Mouse (Mus musculus): ENCODE results near the gene Erp44. TPM values are rescaled to one million over a fixed set of nuclear protein-coding genes. Genes with fewer than 3 reads are reported as not detected.

Gene Erp44
- 44.2 and 77.8 TPM in 2 replicates for polyA plus RNA-seq (2012; ENCODE audit: insufficient read depth, insufficient read length, missing spikeins)

DNA sequence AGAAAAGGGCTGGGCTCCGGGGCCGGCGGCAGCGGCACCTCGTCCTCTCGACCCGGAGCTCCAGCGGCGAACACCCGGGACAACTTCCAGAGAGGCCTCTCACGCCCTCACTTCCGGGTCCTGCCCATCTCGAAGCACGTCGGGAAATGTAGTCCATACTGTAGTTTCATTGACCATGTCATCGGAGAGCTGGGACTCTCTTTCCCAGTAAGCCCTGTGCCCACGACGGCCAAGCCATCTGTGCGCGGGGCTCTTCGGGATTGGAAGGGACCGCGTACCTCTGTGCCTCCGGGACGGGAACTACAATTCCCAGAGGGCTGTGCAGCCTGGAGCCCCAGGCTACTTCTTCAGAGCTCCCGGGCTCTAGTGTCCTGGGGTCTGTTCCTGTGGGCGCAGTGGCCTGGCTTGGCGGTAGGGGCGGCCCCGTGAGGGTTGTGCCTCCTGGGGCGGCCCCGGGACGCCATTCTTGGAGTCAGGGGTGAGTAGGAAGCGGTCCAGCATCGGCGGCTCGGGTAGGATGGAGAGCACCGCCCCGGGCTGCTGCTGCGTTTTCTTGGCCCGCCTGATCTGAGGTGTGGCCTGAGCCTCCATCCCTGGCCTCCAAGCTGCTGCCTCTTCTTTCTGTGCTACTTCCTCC lies at the start of gene Erp44, which contains the start of gene Invs:
TSS of gene Erp44 (minus strand) at position 61 of the 637 bp plus-strand sequence.
TSS of gene Invs (plus strand) at position 263 of the 637 bp plus-strand sequence.
- Histone ChIP-seq H3K4me1 (ENCODE audit: control insufficient read depth, insufficient read depth, insufficient read length, low read length) (peaks cover 2% of the 10 kb centered on the region; the same call in 1 of the 2 replicates), H3K27ac (replicated peaks; ENCODE audit: low read depth, low read length) (peak within 1 kb of the TSS; percentile 63), H3K4me3 (ENCODE audit: insufficient read depth, low read depth, low read length) (peak within 1 kb of the TSS; percentile 93)

DNA sequence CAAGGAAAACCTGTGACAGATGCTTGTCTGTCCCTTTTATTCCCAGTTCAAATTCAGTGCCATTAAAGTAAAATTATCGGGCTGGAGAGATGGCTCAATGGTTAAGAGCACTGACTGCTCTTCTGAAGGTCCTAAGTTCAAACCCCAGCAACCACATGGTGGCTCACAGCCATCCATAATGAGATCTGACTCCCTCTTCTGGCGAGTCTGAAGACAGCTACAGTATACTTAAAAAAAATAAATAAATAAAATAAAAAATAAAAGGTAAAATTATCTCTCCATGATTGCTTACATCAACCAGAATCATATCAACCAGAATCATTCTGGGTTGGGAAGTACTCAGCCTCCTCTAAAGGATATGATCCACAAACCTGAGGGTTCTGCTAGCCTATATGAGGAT lies 48.7 kb upstream of the Erp44 start:
- H3K4me3 ChIP-seq (ENCODE audit: insufficient read depth, low read depth, low read length), result no peak overlapping the region
- no peaks in the 10 kb centered on the region for H3K4me1 ChIP-seq (ENCODE audit: control insufficient read depth, insufficient read depth, insufficient read length, low read length)
- H3K27ac ChIP-seq (replicated peaks; ENCODE audit: low read depth, low read length), result no peak overlapping the region

DNA sequence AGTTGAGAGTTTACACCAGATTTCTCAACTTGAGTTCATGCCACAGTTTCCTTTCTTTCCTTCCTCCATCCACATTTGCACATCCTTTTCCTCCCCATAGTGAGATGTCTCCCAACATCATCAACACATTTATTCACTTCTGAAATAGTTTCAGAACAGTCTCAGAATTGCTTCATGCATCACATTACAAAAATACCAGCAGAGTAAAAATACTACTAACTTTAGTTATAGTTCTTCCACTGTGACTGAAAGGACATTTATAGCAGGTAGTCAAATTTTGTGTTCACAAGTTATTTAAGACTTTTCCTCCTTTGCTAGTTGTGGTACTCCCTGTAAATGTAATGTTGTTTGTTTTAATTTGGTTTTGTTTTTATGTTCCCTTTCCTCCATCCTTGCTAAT lies 47.8 kb upstream of the Erp44 start:
- H3K4me3 ChIP-seq (ENCODE audit: insufficient read depth, low read depth, low read length), result no peak overlapping the region
- H3K27ac ChIP-seq (replicated peaks; ENCODE audit: low read depth, low read length), result no peak overlapping the region
- H3K4me1 ChIP-seq (ENCODE audit: control insufficient read depth, insufficient read depth, insufficient read length, low read length), result no peaks in the 10 kb centered on the region

DNA sequence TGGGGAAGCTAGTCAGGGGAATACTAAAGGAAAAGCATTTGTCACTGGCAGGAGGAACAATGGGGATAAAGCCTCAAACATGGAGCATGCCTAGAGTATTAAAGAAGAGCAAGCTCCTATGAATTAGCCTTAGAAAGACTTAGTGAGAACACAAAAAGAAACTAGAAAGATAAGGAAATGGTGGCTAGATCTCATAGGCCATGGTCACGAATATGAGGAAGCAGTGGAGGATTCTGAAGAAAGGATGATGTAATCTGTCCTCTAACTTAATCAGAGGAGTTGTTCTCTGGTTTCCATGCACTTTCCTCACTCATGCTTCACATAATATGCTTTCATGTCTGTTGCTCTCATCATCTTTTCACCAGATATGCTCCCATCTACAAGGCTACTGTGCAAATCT lies 42.7 kb upstream of the Erp44 start:
- H3K27ac ChIP-seq (replicated peaks; ENCODE audit: low read depth, low read length), result no peak overlapping the region
- H3K4me3 ChIP-seq (ENCODE audit: insufficient read depth, low read depth, low read length), result no peak overlapping the region
- no peaks in the 10 kb centered on the region for H3K4me1 ChIP-seq (ENCODE audit: control insufficient read depth, insufficient read depth, insufficient read length, low read length)

DNA sequence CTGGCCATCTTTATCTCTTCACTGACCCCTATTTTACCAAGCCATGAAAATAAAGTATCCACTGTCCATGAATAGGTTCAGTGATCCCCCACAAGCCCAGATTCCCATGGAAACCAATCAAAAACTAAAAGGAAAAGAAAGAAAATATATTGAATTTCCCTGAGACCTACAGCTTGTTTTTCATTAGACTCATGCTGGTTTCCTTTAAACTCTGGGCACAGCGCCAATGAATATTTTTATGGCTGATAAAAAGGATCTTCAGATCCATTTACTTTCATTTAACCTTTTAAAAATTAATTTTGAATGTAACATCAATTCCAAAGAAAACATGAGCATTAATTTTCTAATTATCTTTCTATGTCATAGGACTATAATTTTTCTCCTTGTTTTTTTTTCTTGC lies 41.9 kb upstream of the Erp44 start:
- H3K27ac ChIP-seq (replicated peaks; ENCODE audit: low read depth, low read length), result no peak overlapping the region
- no peaks in the 10 kb centered on the region for H3K4me1 ChIP-seq (ENCODE audit: control insufficient read depth, insufficient read depth, insufficient read length, low read length)
- no peak overlapping the region for H3K4me3 ChIP-seq (ENCODE audit: insufficient read depth, low read depth, low read length)

DNA sequence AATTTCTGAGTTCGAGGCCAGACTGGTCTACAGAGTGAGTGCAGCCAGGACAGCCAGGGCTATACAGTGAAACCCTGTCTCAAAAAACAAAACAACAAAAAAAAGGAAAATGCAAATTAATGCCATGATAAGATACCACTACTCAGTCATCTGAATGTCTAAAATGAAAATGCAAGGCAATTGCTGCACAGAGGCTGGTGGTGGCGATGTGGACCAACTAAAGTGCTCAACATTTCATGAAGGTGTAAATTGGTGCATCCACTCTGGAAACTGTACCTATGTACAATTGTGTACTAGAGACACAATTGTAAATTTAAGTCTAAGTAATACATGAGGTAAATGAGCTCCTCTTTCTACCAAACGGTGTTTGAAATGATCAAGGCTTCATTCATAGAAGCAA lies 36.7 kb upstream of the Erp44 start:
- H3K27ac ChIP-seq (replicated peaks; ENCODE audit: low read depth, low read length), result no peak overlapping the region
- H3K4me3 ChIP-seq (ENCODE audit: insufficient read depth, low read depth, low read length), result no peak overlapping the region
- no peaks in the 10 kb centered on the region for H3K4me1 ChIP-seq (ENCODE audit: control insufficient read depth, insufficient read depth, insufficient read length, low read length)

DNA sequence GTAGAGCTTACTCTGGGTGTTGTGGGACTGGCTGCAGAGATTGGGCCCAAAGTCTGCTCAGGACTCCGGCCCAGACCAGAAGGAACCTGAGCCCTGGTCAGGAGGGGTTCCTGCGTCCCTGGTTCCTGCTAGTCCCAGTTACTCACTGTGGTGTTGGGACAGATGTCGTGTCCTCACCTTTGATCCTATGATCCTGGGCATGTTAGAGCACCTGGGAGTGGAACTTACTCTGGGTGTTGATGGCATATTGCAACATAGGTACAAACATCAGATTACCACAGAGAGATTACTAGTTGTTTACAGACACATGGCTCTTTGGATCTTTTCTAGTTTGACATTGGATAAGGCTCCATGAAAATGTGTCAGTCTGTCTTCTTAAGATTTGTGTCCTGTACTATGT lies 35.5 kb upstream of the Erp44 start:
- H3K4me3 ChIP-seq (ENCODE audit: insufficient read depth, low read depth, low read length), result no peak overlapping the region

DNA sequence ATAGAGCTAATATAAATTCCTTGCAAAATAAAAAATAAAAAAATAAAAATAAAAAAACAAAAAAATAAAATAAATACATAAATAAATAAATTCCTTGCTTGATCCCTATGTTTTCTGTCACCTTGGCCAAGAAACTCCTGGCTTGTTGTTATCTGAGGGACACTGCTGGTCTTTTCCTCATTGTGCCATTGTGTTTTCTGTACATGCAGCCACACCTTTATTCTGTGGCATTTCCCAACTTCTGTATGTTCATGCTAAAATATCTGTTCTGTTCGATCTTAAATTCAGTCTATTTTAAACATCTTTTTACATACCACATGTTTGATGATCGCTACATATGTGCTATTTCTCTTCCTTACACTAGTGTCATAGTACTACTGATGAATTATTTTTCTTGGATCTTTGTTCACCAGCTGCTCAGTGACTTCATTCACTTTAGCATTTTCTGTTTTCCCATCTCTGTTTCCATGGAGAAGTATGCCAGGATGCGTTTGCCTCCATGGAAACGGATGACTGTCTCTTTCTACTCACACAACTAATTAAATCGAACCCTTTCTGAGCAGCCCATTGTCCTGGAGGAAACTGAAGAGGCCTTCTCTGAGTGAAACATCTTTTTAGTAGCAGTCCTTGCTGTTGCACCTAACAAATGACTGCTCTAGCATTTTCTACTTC lies 7.9 kb upstream of the Erp44 start:
- Histone ChIP-seq H3K27ac (replicated peaks; ENCODE audit: low read depth, low read length) (no peak overlapping the region), H3K4me3 (ENCODE audit: insufficient read depth, low read depth, low read length) (no peak overlapping the region), H3K4me1 (ENCODE audit: control insufficient read depth, insufficient read depth, insufficient read length, low read length) (no peaks in the 10 kb centered on the region)

More for the DNA sequence above, 35.5 kb upstream of the Erp44 start:
- H3K4me1 ChIP-seq (ENCODE audit: control insufficient read depth, insufficient read depth, insufficient read length, low read length), result no peaks in the 10 kb centered on the region
- H3K27ac ChIP-seq (replicated peaks; ENCODE audit: low read depth, low read length), result no peak overlapping the region

DNA sequence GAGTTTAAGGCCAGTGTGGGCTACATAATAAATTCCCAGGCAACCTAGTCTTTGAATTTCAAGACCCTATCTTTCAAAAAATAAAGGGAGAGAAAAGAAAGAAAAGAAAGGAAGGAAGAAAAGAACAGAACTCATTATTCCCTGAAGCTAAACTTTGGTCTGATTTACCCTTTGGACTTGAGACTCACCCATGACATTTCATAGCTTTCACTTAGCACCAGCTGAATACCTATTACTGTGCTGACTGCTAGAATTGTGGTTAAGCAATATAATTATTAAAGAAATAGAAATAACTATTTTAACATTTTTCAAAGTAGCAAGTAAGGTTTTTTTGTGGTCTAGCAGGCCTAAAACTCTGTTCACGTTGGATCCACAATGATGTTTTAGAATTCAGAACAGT lies 1.8 kb upstream of the Erp44 start:
- Histone ChIP-seq H3K4me1 (ENCODE audit: control insufficient read depth, insufficient read depth, insufficient read length, low read length) (peaks cover 2% of the 10 kb centered on the region; the same call in 1 of the 2 replicates), H3K4me3 (ENCODE audit: insufficient read depth, low read depth, low read length) (no peak overlapping the region), H3K27ac (replicated peaks; ENCODE audit: low read depth, low read length) (no peak overlapping the region)

DNA sequence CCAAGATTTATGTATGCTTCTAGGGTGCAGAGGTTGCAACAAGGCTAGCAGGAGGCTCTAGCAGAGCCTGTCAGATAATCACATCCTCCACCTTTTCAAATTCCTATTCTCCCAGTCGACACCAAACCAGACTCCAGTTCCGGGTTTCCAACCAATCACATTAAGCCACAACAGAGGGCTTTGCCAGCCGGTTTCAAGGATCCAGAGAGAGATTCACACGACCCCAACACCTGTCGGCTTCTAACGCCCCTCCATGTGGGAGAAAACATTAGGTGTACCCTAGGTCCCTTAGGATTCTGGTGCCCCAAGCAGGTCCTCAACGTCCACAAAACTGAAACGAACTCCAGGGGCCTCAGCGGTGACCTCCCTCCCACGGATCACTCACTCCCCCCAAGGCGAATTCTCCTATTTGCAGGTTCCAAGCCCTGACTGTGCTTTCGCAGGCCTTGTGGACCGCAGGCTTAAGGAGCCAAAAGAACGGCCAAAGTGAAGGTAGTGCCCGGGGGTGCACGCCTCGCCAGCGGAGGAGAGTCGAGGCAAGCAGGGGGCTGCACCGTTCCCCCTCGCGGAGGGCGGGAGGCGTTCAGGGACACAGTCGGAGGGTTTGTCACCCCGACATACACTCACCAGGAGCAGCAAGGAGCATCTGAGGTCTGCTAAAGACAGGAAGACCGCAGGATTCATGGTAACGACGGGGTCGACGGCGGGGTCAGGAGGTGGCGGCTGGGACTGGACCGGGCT lies 431 bp downstream of the Erp44 start:
- peaks cover 2% of the 10 kb centered on the region; the same call in 1 of the 2 replicates for H3K4me1 ChIP-seq (ENCODE audit: control insufficient read depth, insufficient read depth, insufficient read length, low read length)
- peak overlapping the region; percentile 63 for H3K27ac ChIP-seq (replicated peaks; ENCODE audit: low read depth, low read length)
- H3K4me3 ChIP-seq (ENCODE audit: insufficient read depth, low read depth, low read length), result peak overlapping the region; percentile 93

DNA sequence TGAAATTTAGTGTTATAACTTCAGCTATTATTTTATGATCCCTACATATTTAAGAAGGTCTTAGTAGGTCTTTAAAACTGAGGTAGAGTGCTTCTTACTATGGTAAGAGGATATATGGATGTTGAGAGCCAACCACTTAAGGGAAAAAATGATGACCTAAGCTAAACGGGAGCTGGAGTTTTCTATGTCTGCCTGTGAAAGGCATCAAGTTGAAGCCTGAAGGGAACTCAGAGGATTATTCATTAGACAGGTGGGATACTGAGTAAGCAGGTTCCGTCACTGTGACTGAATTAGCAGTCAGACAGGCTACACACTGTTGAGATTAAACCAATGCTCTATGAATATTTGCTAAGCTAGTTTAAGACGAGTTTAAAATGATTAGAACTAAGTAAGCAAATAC lies 2.3 kb downstream of the Erp44 start:
- Histone ChIP-seq H3K27ac (replicated peaks; ENCODE audit: low read depth, low read length) (no peak overlapping the region), H3K4me3 (ENCODE audit: insufficient read depth, low read depth, low read length) (no peak overlapping the region), H3K4me1 (ENCODE audit: control insufficient read depth, insufficient read depth, insufficient read length, low read length) (peaks cover 3% of the 10 kb centered on the region; the same call in 1 of the 2 replicates)

DNA sequence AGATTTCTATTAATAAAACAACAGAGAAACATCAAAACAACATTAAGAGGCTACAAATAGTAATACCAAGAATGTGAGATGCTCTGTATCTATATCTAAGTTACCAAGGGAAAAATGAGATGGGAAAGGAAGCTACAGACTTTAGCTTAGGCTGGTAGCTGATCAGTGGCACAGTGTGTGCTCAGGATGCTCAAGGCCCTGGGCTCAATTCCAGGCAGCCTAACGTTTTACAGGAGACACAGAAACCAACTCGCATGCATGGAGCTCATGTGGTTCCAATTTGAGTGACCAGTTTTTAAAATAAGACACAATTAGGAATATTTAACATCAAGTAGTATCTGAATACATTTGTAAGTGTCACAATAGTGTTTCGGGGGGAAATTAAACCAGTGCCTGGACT lies 3.6 kb downstream of the Erp44 start:
- H3K27ac ChIP-seq (replicated peaks; ENCODE audit: low read depth, low read length), result no peak overlapping the region
- peaks cover 5% of the 10 kb centered on the region; the same call in 1 of the 2 replicates for H3K4me1 ChIP-seq (ENCODE audit: control insufficient read depth, insufficient read depth, insufficient read length, low read length)
- H3K4me3 ChIP-seq (ENCODE audit: insufficient read depth, low read depth, low read length), result no peak overlapping the region

DNA sequence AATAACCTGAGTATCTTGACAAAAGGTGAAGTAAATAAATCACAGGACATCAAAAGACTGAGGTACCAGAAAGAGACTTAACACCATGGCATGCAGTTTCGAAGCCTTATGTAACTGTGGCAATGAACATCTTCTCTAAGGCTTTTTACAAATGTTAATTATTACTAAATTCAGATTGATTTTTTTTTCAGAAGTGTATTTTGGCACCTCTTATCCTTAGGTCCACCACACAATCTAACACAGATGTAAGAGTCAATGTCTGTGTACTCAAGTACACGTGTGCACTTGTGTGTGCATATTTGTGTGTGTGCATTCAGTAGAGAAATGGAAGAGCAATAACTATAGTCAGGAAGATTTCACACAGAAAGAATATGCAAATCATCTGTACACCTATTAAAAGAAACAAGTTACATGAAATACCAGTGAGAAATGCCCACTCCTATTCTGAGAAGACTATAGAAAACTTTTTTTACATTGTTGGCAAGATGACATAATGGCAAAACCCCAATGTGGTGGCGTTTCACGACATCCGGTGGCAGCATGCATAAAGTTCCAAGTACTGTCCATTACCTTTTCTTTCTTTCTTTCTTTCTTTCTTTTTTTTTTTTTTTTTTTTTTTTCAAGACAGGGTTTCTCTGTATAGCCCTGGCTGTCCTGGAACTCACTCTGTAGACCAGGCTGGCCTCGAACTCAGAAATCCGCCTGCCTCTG lies 6.1 kb downstream of the Erp44 start:
- H3K4me3 ChIP-seq (ENCODE audit: insufficient read depth, low read depth, low read length), result no peak overlapping the region
- peaks cover 2% of the 10 kb centered on the region; the same call in 1 of the 2 replicates for H3K4me1 ChIP-seq (ENCODE audit: control insufficient read depth, insufficient read depth, insufficient read length, low read length)
- H3K27ac ChIP-seq (replicated peaks; ENCODE audit: low read depth, low read length), result no peak overlapping the region

DNA sequence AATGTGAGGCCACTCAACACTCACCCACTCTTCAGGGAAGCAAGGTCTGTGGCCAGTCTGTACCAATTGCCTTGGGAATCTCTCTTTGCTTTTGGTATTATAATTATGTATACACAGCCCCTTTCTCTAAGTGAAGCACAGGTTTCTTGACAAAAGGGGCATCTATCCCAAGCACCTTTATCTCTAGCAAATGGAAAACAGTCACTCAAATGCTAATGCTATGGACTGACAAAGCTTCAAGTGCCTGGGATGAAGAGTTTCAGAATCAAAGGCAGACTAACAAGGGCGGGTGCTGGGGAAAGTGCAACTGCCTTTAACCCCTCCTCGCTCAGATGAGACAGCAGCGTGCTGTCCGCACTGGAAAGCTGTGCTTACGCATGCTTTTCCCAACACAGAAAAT lies 7.5 kb downstream of the Erp44 start:
- Histone ChIP-seq H3K4me1 (ENCODE audit: control insufficient read depth, insufficient read depth, insufficient read length, low read length) (peaks cover 2% of the 10 kb centered on the region; the same call in 1 of the 2 replicates), H3K4me3 (ENCODE audit: insufficient read depth, low read depth, low read length) (no peak overlapping the region), H3K27ac (replicated peaks; ENCODE audit: low read depth, low read length) (no peak overlapping the region)

DNA sequence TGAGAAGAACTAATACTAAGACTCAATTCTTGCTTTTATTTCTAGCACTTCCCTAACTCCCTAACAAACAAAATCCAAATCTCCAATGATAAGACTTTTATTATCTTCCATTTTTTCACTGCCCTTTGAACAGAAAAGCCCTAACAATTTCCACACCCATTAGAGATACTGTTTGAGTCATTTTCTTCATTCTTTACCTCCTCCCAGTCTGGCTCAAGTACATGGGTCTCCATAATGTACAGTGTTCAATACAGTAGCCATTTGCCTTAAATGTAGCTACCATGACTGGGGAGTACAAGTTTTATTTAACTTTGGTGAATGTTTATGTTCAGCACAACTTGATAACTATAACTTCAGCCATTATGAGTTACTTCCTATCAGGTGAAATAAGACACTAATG lies 8.8 kb downstream of the Erp44 start:
- no peak overlapping the region for H3K27ac ChIP-seq (replicated peaks; ENCODE audit: low read depth, low read length)
- no peak overlapping the region for H3K4me3 ChIP-seq (ENCODE audit: insufficient read depth, low read depth, low read length)
- H3K4me1 ChIP-seq (ENCODE audit: control insufficient read depth, insufficient read depth, insufficient read length, low read length), result peaks cover 2% of the 10 kb centered on the region; the same call in 1 of the 2 replicates
